Mouse (Mus musculus): Measurements from ENCODE around the gene AI413582. TPM values are rescaled to one million over a fixed set of nuclear protein-coding genes. Genes with fewer than 3 reads are reported as not detected.

The AI413582 gene
- polyA plus RNA-seq, 1 experiment from 2014 or later, result 16.7 TPM

- Histone ChIP-seq H3K27ac (ENCODE audit: low read depth) (no peak overlapping the region), H3K9me3 (ENCODE audit: low read length) (no peaks in the 10 kb centered on the region), H3K4me3 (ENCODE audit: low read depth, low read length) (no peak overlapping the region), H3K27me3 (ENCODE audit: insufficient read depth, low read length) (no peaks in the 10 kb centered on the region), H3K36me3 (replicated peaks; ENCODE audit: insufficient read depth, low read length) (peaks cover 22% of the 10 kb centered on the region), H3K9ac (replicated peaks) (no peak overlapping the region), H3K4me1 (ENCODE audit: insufficient read depth) (peaks cover 28% of the 10 kb centered on the region), H3K4me2 (ENCODE audit: low read depth, low read length) (no peak overlapping the region)
- TF ChIP-seq EP300 (IDR thresholded peaks at IDR 0.05; ENCODE audit: low read depth), result no peak
- no peak for TF ChIP-seq CTCF (IDR thresholded peaks at IDR 0.05; ENCODE audit: low read depth)
- ATAC-seq (no peak), DNase-seq (no peak)
- WGBS (ENCODE audit: insufficient replicate concordance), result 45% methylated on average over 7 of the region's 7 CpGs
Observed at GRCm38 (mm10) chr17:27563771-27564244, 1.7 kb downstream of the AI413582 start.

GRCm38 (mm10) chr17:27561809-27562526, 3.6 kb downstream of the AI413582 start:
- Histone ChIP-seq H3K9ac (replicated peaks) (no peak overlapping the region), H3K36me3 (replicated peaks; ENCODE audit: insufficient read depth, low read length) (peaks cover 22% of the 10 kb centered on the region), H3K4me3 (ENCODE audit: low read depth, low read length) (no peak overlapping the region), H3K4me2 (ENCODE audit: low read depth, low read length) (no peak overlapping the region), H3K27me3 (ENCODE audit: insufficient read depth, low read length) (no peaks in the 10 kb centered on the region), H3K27ac (ENCODE audit: low read depth) (0 out of 2 replicates have a peak overlapping the region, but pooled peaks have one; percentile 11), H3K4me1 (ENCODE audit: insufficient read depth) (peaks cover 40% of the 10 kb centered on the region), H3K9me3 (ENCODE audit: low read length) (no peaks in the 10 kb centered on the region)
- WGBS (ENCODE audit: insufficient replicate concordance), result 58% methylated on average over 9 of the region's 11 CpGs
- ATAC-seq (no peak), DNase-seq (no peak)
- TF ChIP-seq EP300 (IDR thresholded peaks at IDR 0.05; ENCODE audit: low read depth), result no peak
- no peak for TF ChIP-seq CTCF (IDR thresholded peaks at IDR 0.05; ENCODE audit: low read depth)

GRCm38 (mm10) chr17:27560926-27561480, 4.6 kb downstream of the AI413582 start:
- no peaks in the 10 kb centered on the region for H3K27me3 ChIP-seq (ENCODE audit: insufficient read depth, low read length)
- H3K9ac ChIP-seq (replicated peaks), result no peak overlapping the region
- ATAC-seq (no peak), DNase-seq (no peak)
- TF ChIP-seq CTCF (IDR thresholded peaks at IDR 0.05; ENCODE audit: low read depth) (no peak), EP300 (IDR thresholded peaks at IDR 0.05; ENCODE audit: low read depth) (no peak)
- peaks cover 22% of the 10 kb centered on the region for H3K36me3 ChIP-seq (replicated peaks; ENCODE audit: insufficient read depth, low read length)
- H3K9me3 ChIP-seq (ENCODE audit: low read length), result no peaks in the 10 kb centered on the region
- H3K4me2 ChIP-seq (ENCODE audit: low read depth, low read length), result no peak overlapping the region
- H3K4me1 ChIP-seq (ENCODE audit: insufficient read depth), result peaks cover 34% of the 10 kb centered on the region
- H3K4me3 ChIP-seq (ENCODE audit: low read depth, low read length), result no peak overlapping the region
- H3K27ac ChIP-seq (ENCODE audit: low read depth), result no peak overlapping the region
- 83% methylated on average over 13 of the region's 13 CpGs for WGBS (ENCODE audit: insufficient replicate concordance)

GRCm38 (mm10) chr17:27559596-27559995, 6.0 kb downstream of the AI413582 start:
- 55% methylated on average over 10 of the region's 12 CpGs for WGBS (ENCODE audit: insufficient replicate concordance)
- no peak for DNase-seq
- H3K27ac ChIP-seq (ENCODE audit: low read depth), result no peak overlapping the region

GRCm38 (mm10) chr17:27558845-27559244, 6.7 kb downstream of the AI413582 start:
- no peaks in the 10 kb centered on the region for H3K27me3 ChIP-seq (ENCODE audit: insufficient read depth, low read length)
- TF ChIP-seq EP300 (IDR thresholded peaks at IDR 0.05; ENCODE audit: low read depth) (no peak), CTCF (IDR thresholded peaks at IDR 0.05; ENCODE audit: low read depth) (no peak)
- H3K27ac ChIP-seq (ENCODE audit: low read depth), result no peak overlapping the region
- ATAC-seq, result no peak
- H3K4me1 ChIP-seq (ENCODE audit: insufficient read depth), result peaks cover 39% of the 10 kb centered on the region
- DNase-seq, result no peak
- peak overlapping the region; percentile 78 for H3K4me3 ChIP-seq (ENCODE audit: low read depth, low read length)
- H3K36me3 ChIP-seq (replicated peaks; ENCODE audit: insufficient read depth, low read length), result peaks cover 22% of the 10 kb centered on the region
- no peaks in the 10 kb centered on the region for H3K9me3 ChIP-seq (ENCODE audit: low read length)
- H3K9ac ChIP-seq (replicated peaks), result peak overlapping the region; percentile 90
- 12% methylated on average over 5 of the region's 5 CpGs for WGBS (ENCODE audit: insufficient replicate concordance)
- peak overlapping the region; percentile 96 for H3K4me2 ChIP-seq (ENCODE audit: low read depth, low read length)

More at GRCm38 (mm10) chr17:27559596-27559995, 6.0 kb downstream of the AI413582 start:
- H3K36me3 ChIP-seq (replicated peaks; ENCODE audit: insufficient read depth, low read length), result peaks cover 22% of the 10 kb centered on the region
- peak overlapping the region; percentile 96; the same call in 1 of the 2 replicates for H3K4me2 ChIP-seq (ENCODE audit: low read depth, low read length)
- H3K4me1 ChIP-seq (ENCODE audit: insufficient read depth), result peaks cover 41% of the 10 kb centered on the region
- no peak for ATAC-seq
- H3K27me3 ChIP-seq (ENCODE audit: insufficient read depth, low read length), result no peaks in the 10 kb centered on the region
- TF ChIP-seq CTCF (IDR thresholded peaks at IDR 0.05; ENCODE audit: low read depth) (no peak), EP300 (IDR thresholded peaks at IDR 0.05; ENCODE audit: low read depth) (no peak)
- H3K9ac ChIP-seq (replicated peaks), result peak overlapping the region; percentile 90; the same call in 1 of the 2 replicates
- H3K4me3 ChIP-seq (ENCODE audit: low read depth, low read length), result no peak overlapping the region
- H3K9me3 ChIP-seq (ENCODE audit: low read length), result no peaks in the 10 kb centered on the region

- Histone ChIP-seq H3K4me2 (ENCODE audit: low read depth, low read length) (peak overlapping the region; percentile 96), H3K27ac (ENCODE audit: low read depth) (0 out of 2 replicates have a peak overlapping the region, but pooled peaks have one; percentile 25)
- 7% methylated on average over 14 of the region's 14 CpGs for WGBS (ENCODE audit: insufficient replicate concordance)
Observed at GRCm38 (mm10) chr17:27557927-27558661, 7.5 kb downstream of the AI413582 start.

More at GRCm38 (mm10) chr17:27557927-27558661, 7.5 kb downstream of the AI413582 start:
- H3K9me3 ChIP-seq (ENCODE audit: low read length), result no peaks in the 10 kb centered on the region
- TF ChIP-seq EP300 (IDR thresholded peaks at IDR 0.05; ENCODE audit: low read depth) (no peak), CTCF (IDR thresholded peaks at IDR 0.05; ENCODE audit: low read depth) (no peak)
- H3K4me1 ChIP-seq (ENCODE audit: insufficient read depth), result peaks cover 42% of the 10 kb centered on the region
- peak overlapping the region; percentile 78 for H3K4me3 ChIP-seq (ENCODE audit: low read depth, low read length)
- DNase-seq (no peak), ATAC-seq (no peak)
- H3K9ac ChIP-seq (replicated peaks), result peak overlapping the region; percentile 90
- no peaks in the 10 kb centered on the region for H3K27me3 ChIP-seq (ENCODE audit: insufficient read depth, low read length)
- peaks cover 22% of the 10 kb centered on the region for H3K36me3 ChIP-seq (replicated peaks; ENCODE audit: insufficient read depth, low read length)
